ENCODE assay signal across 9 mouse cellular contexts in the genomic region with DNA sequence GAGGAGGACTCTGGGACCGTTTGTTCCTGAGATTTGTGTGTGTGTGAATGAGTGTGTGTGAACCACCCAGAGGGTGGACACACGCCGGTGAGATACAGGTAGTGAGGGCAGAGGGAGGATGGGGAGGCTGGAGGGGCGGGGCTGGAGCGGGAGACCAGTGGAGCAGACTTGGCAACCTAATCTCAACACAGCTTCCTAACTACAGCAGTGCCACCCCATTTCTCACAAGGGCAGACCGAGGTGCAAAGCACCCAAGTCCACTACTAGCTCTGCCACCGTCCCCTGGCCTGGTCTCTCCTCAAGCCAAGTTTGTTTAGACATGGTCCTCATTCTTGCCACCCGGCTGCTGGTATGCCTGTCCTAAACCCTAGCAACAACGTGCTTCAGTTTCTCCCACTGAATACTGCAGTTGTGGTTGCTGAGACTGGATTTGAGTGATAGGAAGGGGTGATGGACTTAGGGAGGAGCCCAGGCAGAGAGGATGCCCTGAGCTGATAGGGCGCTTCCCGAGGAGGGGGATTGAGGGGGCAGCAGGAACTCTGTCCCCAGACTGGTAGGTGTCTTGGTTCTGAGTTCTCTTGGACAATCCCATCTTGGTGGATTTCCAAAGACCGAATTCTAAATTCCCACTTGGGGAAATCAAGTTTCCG. TPM values are rescaled to one million over a fixed set of nuclear protein-coding genes. Genes with fewer than 3 reads are reported as not detected.
DNase-seq lines count a peak whose midpoint lies in the region; ATAC-seq and TF ChIP-seq lines count a peak whose summit lies in the region.
"Had no signal": no experiment of that assay in that cellular context is flagged by ENCODE, and none has a peak within 500 bp of the region (broad histone marks: within the 10 kb centered on the region; RNA-seq: fewer than 3 reads in every experiment).

No protein-coding gene starts in this region.

- TF ChIP-seq POLR2A in ES-Bruce4 (IDR thresholded peaks at IDR 0.05; ENCODE audit: insufficient read depth, low read length): no peak

- H3K4me1 ChIP-seq in ES-Bruce4 (ENCODE audit: control insufficient read depth, insufficient read depth, low read length): peaks cover 9% of the 10 kb centered on the region
- H3K4me1 ChIP-seq in heart, embryonic 15.5 days (replicated peaks): peaks cover 41% of the 10 kb centered on the region
- H3K4me1 ChIP-seq in liver, embryonic 16.5 days (ENCODE audit: control insufficient read depth, low read depth, low read length): peaks cover 42% of the 10 kb centered on the region

- H3K9ac ChIP-seq in ES-Bruce4 (ENCODE audit: low read depth, poor library complexity, severe bottlenecking): peak overlapping the region; percentile 44
- H3K9ac ChIP-seq in heart, embryonic 15.5 days: peak overlapping the region; percentile 34
- H3K9ac ChIP-seq in liver, embryonic 16.5 days (ENCODE audit: low read depth, low read length): no peak overlapping the region

- no peaks in the 10 kb centered on the region for H3K36me3 ChIP-seq in ES-Bruce4 (ENCODE audit: control insufficient read depth, insufficient read depth, low read length, poor library complexity, severe bottlenecking)
- H3K36me3 ChIP-seq in heart, embryonic 15.5 days: 0 out of 2 replicates have a peak, but pooled peaks cover 4% of the 10 kb centered on the region
- H3K36me3 ChIP-seq in liver, embryonic 16.5 days (ENCODE audit: control insufficient read depth, insufficient read depth): no peaks in the 10 kb centered on the region

- ATAC-seq in heart, embryonic 15.5 days (replicated peaks; ENCODE audit: insufficient number of reproducible peaks, insufficient read depth, low FRiP score, low read depth): no peak
- ATAC-seq in liver, embryonic 16.5 days (ENCODE audit: low read depth): no peak

- TF ChIP-seq CTCF in gastrocnemius, adult 2 months (IDR thresholded peaks at IDR 0.05): no peak
- TF ChIP-seq CTCF in ES-Bruce4 (IDR thresholded peaks at IDR 0.05; ENCODE audit: low read depth, low read length): no peak

- H3K27ac ChIP-seq in gastrocnemius, adult 2 months: peak overlapping the region; percentile 72; the same call in 1 of the 2 replicates
- H3K27ac ChIP-seq in ES-Bruce4 (ENCODE audit: insufficient read depth, low read length): no peak overlapping the region
- H3K27ac ChIP-seq in heart, embryonic 15.5 days: peak overlapping the region; percentile 100
- no peak overlapping the region for H3K27ac ChIP-seq in liver, embryonic 16.5 days (ENCODE audit: low read length)

- peak overlapping the region; percentile 86 for H3K4me3 ChIP-seq in gastrocnemius, adult 2 months
- H3K4me3 ChIP-seq in ES-Bruce4 (ENCODE audit: low read depth, low read length): peak overlapping the region; percentile 67
- H3K4me3 ChIP-seq in heart, embryonic 15.5 days: peak overlapping the region; percentile 87
- peak overlapping the region; percentile 79 for H3K4me3 ChIP-seq in liver, embryonic 16.5 days (ENCODE audit: low read depth, low read length)

- intact Hi-C loops in gastrocnemius, adult 2 months (cut with DNase I): no loop called here
- intact Hi-C loops in gastrocnemius, postnatal 36 days (cut with DNase I): no loop called here

- H3K27me3 ChIP-seq in ES-Bruce4 (ENCODE audit: control insufficient read depth, insufficient read depth, low read length, poor library complexity, severe bottlenecking): no peaks in the 10 kb centered on the region
- no peaks in the 10 kb centered on the region for H3K27me3 ChIP-seq in heart, embryonic 15.5 days
- H3K27me3 ChIP-seq in liver, embryonic 16.5 days (ENCODE audit: control insufficient read depth, insufficient read depth, low read depth, low read length): no peaks in the 10 kb centered on the region

- no peak for DNase-seq in gastrocnemius, adult 2 months
- DNase-seq in gastrocnemius, postnatal 36 days: no peak
- DNase-seq in frontal cortex, postnatal 36 days (ENCODE audit: low spot score in 2 of 2): no peak
- DNase-seq in gastrocnemius, adult 8-10 months (ENCODE audit: low spot score in 2 of 2): no peak
- no peak for DNase-seq in thymus, adult 18-20 months

- TF ChIP-seq EP300 in ES-Bruce4 (IDR thresholded peaks at IDR 0.05; ENCODE audit: insufficient read depth, low read depth, low read length): no peak

- 17% methylated on average over 13 of the region's 13 CpGs for WGBS in heart, embryonic 15.5 days
- WGBS in liver, embryonic 16.5 days (ENCODE audit: insufficient replicate concordance): 25% methylated on average over 12 of the region's 13 CpGs

- H3K9me3 ChIP-seq in ES-Bruce4 (replicated peaks; ENCODE audit: control insufficient read depth, insufficient read depth, low read length, poor library complexity, severe bottlenecking): no peaks in the 10 kb centered on the region
- no peaks in the 10 kb centered on the region for H3K9me3 ChIP-seq in heart, embryonic 15.5 days (replicated peaks)
- H3K9me3 ChIP-seq in liver, embryonic 16.5 days (replicated peaks; ENCODE audit: control insufficient read depth, low read length): no peaks in the 10 kb centered on the region

- peak overlapping the region; percentile 89 for H3K4me2 ChIP-seq in heart, embryonic 15.5 days
- peak overlapping the region; percentile 90 for H3K4me2 ChIP-seq in liver, embryonic 16.5 days (ENCODE audit: low read depth, low read length)

RNA-seq across cellular contexts. Expression of a gene that starts 2.5 kb away (rescaled TPM):
- total RNA-seq in gastrocnemius, adult 2 months (2021): under 1 TPM; 0.53 to 0.79 TPM
- total RNA-seq in gastrocnemius, postnatal 36 days (2021): 1 to 10 TPM; 1.4 to 1.5 TPM
- 27.5 and 31.3 TPM in 2 replicates for polyA plus RNA-seq in ES-Bruce4 (2011; ENCODE audit: insufficient read depth, insufficient read length, low read depth, missing spikeins)
- 6.5 and 7.0 TPM in 2 replicates for polyA plus RNA-seq in heart, embryonic 15.5 days (2015; fragmentation: Nextera tagmentation; extraction: Ambion mirVana)
- polyA plus RNA-seq in liver, embryonic 16.5 days (2015; fragmentation: Nextera tagmentation; extraction: Ambion mirVana): 0.77 and 0.99 TPM in 2 replicates
- total RNA-seq in gastrocnemius, adult 8-10 months (2022): under 1 TPM; 0.34 to 0.58 (median 0.49) TPM

RNA-seq across cellular contexts. Expression of a gene that starts 19.0 kb away (rescaled TPM):
- total RNA-seq in gastrocnemius, adult 2 months (2021): not detected
- not detected for total RNA-seq in gastrocnemius, postnatal 36 days (2021)
- polyA plus RNA-seq in ES-Bruce4 (2011; ENCODE audit: insufficient read depth, insufficient read length, low read depth, missing spikeins): 1.1 TPM in 1 of 2 replicates, not detected in the other
- 1.6 and 2.1 TPM in 2 replicates for polyA plus RNA-seq in heart, embryonic 15.5 days (2015; fragmentation: Nextera tagmentation; extraction: Ambion mirVana)
- not detected in 2 replicates for polyA plus RNA-seq in liver, embryonic 16.5 days (2015; fragmentation: Nextera tagmentation; extraction: Ambion mirVana)
- under 1 TPM in 1 of 4 experiments, not detected in 3; 0.22 TPM for total RNA-seq in gastrocnemius, adult 8-10 months (2022)
- total RNA-seq: neutrophil, adult 5-6 weeks had no signal

RNA-seq across cellular contexts. Expression of a gene that starts 19.4 kb away (rescaled TPM):
- total RNA-seq in gastrocnemius, adult 2 months (2021): 1 to 10 TPM; 1.1 to 1.8 TPM
- total RNA-seq in gastrocnemius, postnatal 36 days (2021): 1 to 10 TPM in 1 of 2 experiments, under 1 TPM in 1; 0.84 to 2.1 TPM
- polyA plus RNA-seq in ES-Bruce4 (2011; ENCODE audit: insufficient read depth, insufficient read length, low read depth, missing spikeins): 26.7 and 30.6 TPM in 2 replicates
- polyA plus RNA-seq in heart, embryonic 15.5 days (2015; fragmentation: Nextera tagmentation; extraction: Ambion mirVana): 30.8 and 31.7 TPM in 2 replicates
- polyA plus RNA-seq in liver, embryonic 16.5 days (2015; fragmentation: Nextera tagmentation; extraction: Ambion mirVana): 6.4 and 6.7 TPM in 2 replicates
- under 1 TPM; 0.46 to 0.88 (median 0.84) TPM for total RNA-seq in gastrocnemius, adult 8-10 months (2022)

RNA-seq across cellular contexts. Expression of a gene that starts 20.0 kb away (rescaled TPM):
- not detected for total RNA-seq in gastrocnemius, adult 2 months (2021)
- not detected for total RNA-seq in gastrocnemius, postnatal 36 days (2021)
- polyA plus RNA-seq in ES-Bruce4 (2011; ENCODE audit: insufficient read depth, insufficient read length, low read depth, missing spikeins): not detected in 2 replicates
- 2.0 and 2.4 TPM in 2 replicates for polyA plus RNA-seq in heart, embryonic 15.5 days (2015; fragmentation: Nextera tagmentation; extraction: Ambion mirVana)
- polyA plus RNA-seq in liver, embryonic 16.5 days (2015; fragmentation: Nextera tagmentation; extraction: Ambion mirVana): 0.12 and 0.18 TPM in 2 replicates
- total RNA-seq in gastrocnemius, adult 8-10 months (2022): not detected
- total RNA-seq: neutrophil, adult 5-6 weeks had no signal

RNA-seq across cellular contexts. Expression of a gene that starts 51.6 kb away (rescaled TPM):
- total RNA-seq in gastrocnemius, adult 2 months (2021): 1 to 10 TPM; 1.2 to 1.4 TPM
- 1 to 10 TPM in 1 of 2 experiments, under 1 TPM in 1; 0.62 to 1.5 TPM for total RNA-seq in gastrocnemius, postnatal 36 days (2021)
- polyA plus RNA-seq in ES-Bruce4 (2011; ENCODE audit: insufficient read depth, insufficient read length, low read depth, missing spikeins): 11.4 and 12.3 TPM in 2 replicates
- 2.9 and 3.1 TPM in 2 replicates for polyA plus RNA-seq in heart, embryonic 15.5 days (2015; fragmentation: Nextera tagmentation; extraction: Ambion mirVana)
- polyA plus RNA-seq in liver, embryonic 16.5 days (2015; fragmentation: Nextera tagmentation; extraction: Ambion mirVana): 6.5 and 6.8 TPM in 2 replicates
- total RNA-seq in gastrocnemius, adult 8-10 months (2022): 1 to 10 TPM in 2 of 4 experiments, under 1 TPM in 2; 0.58 to 2.0 (median 1.1) TPM

Comparison
In these comparisons a context has a peak if more than half of its experiments do, and no peak if none do; other contexts are left out.
1. H3K27ac ChIP-seq: peak in gastrocnemius, adult 2 months (single experiment) and heart, embryonic 15.5 days (single experiment); none in ES-Bruce4 (single experiment) and liver, embryonic 16.5 days (single experiment).
2. Peak in every context shown above with its lines, with median percentiles within 50 percentile points of each other: H3K4me3 ChIP-seq.